Mouse (Mus musculus) ES-E14 (cell line): ENCODE measurements at regions not wholly inside any gene's neighbourhood (a gene's known extent, or its start where the extent isn't known, plus 50 kb on each side); places are given as distances from the start of the nearest gene placed in this dataset.

ENCODE experiments used
- DNase-seq: peaks from one replicate; pipeline ENCODE4 v3.0.0-alpha.2; 2013; ENCODE audit warnings: low read depth, low spot score
- H3K27ac ChIP-seq: 2 replicates; pipeline ENCODE4 v1.5.1; 2012; ENCODE audit warnings: low read depth, mild to moderate bottlenecking, low read length, moderate library complexity, mixed read lengths; ENCODE audit not compliant: poor library complexity, insufficient read depth, severe bottlenecking
- H3K36me3 ChIP-seq: 2 replicates; pipeline ENCODE4 v1.6.1; 2012; ENCODE audit warnings: mild to moderate bottlenecking, low read length, moderate library complexity, mixed read lengths; ENCODE audit not compliant: control insufficient read depth, poor library complexity, insufficient read depth, severe bottlenecking
- H3K4me1 ChIP-seq, 2 experiments: fragments of 150-350 bp in 1 of 2; sonication (generic) in 1 of 2; 2 replicates each; pipeline ENCODE4 v1.6.1; 2012; ENCODE audit warnings: low read length in 2 of 2, mild to moderate bottlenecking in 1 of 2, mixed read lengths in 1 of 2; ENCODE audit not compliant: control insufficient read depth in 2 of 2, insufficient read depth in 2 of 2, poor library complexity in 1 of 2
- H3K4me3 ChIP-seq, 2 experiments: fragments of 150-350 bp in 1 of 2; sonication (generic) in 1 of 2; 2 replicates each; pipeline ENCODE4 v1.5.1; 2012; ENCODE audit warnings: low read length in 2 of 2, low read depth in 1 of 2, mild to moderate bottlenecking in 1 of 2, mixed read lengths in 1 of 2; ENCODE audit not compliant: insufficient read depth in 1 of 2, poor library complexity in 1 of 2, severe bottlenecking in 1 of 2
- H3K9ac ChIP-seq: 2 replicates; pipeline ENCODE4 v1.6.1; 2012; ENCODE audit warnings: low read depth, mild to moderate bottlenecking, low read length, mixed read lengths; ENCODE audit not compliant: poor library complexity, insufficient read depth, severe bottlenecking
- H3K9me3 ChIP-seq: fragments of 150-350 bp; sonication (generic); 2 replicates; pipeline ENCODE4 v1.6.1; 2012; ENCODE audit warnings: low read depth, mild to moderate bottlenecking, low read length; ENCODE audit not compliant: control insufficient read depth, insufficient read depth
- CHD2 ChIP-seq: IDR thresholded peaks from 2 replicates; pipeline ENCODE4 v1.6.1; 2014; ENCODE audit warnings: mild to moderate bottlenecking, low read depth, low read length, inconsistent platforms
- HCFC1 ChIP-seq: IDR thresholded peaks from 2 replicates; pipeline ENCODE4 v1.6.1; 2012; ENCODE audit warnings: low read length, inconsistent platforms, borderline replicate concordance; ENCODE audit not compliant: insufficient read depth
- MAFK ChIP-seq: IDR thresholded peaks from 2 replicates; pipeline ENCODE4 v1.6.1; 2014; ENCODE audit warnings: mild to moderate bottlenecking, low read depth, low read length, inconsistent platforms; ENCODE audit not compliant: insufficient read depth
- ZC3H11A ChIP-seq: IDR thresholded peaks from 2 replicates; pipeline ENCODE4 v1.6.1; 2012; ENCODE audit warnings: low read depth, mild to moderate bottlenecking, inconsistent platforms, low read length, borderline replicate concordance
- ZNF384 ChIP-seq: IDR thresholded peaks from 2 replicates; pipeline ENCODE4 v1.6.1; 2012; ENCODE audit warnings: low read depth, low read length, inconsistent platforms
- in situ Hi-C, 2 experiments: fragments of 600-800 bp; cut with MboI; formaldehyde crosslinking; loops; one replicate each; pipeline ENCODE4 v1.15.1; 2025; ENCODE audit warnings: low sequenced_read_pairs in 2 of 2, inconsistent platforms in 1 of 2; ENCODE audit not compliant: unreplicated experiment in 2 of 2

- in situ Hi-C loops = no loop called here
- Histone ChIP-seq H3K9me3 (no peaks in the 10 kb centered on the region), H3K9ac (no peak overlapping the region), H3K36me3 (no peaks in the 10 kb centered on the region), H3K27ac (no peak overlapping the region), H3K4me3 (no peak overlapping the region), H3K4me1 (no peaks in the 10 kb centered on the region)
- DNase-seq = no peak
- TF ChIP-seq MAFK (no peak), HCFC1 (no peak), ZC3H11A (no peak), CHD2 (no peak), ZNF384 (no peak)
Observed at GRCm38 (mm10) chr9:41844616-41845015, 279.5 kb downstream of the Sorl1 start.

GRCm38 (mm10) chr9:41834487-41835404 lies 289.4 kb downstream of the Sorl1 start:
- Histone ChIP-seq H3K27ac (no peak overlapping the region), H3K36me3 (no peaks in the 10 kb centered on the region), H3K9ac (no peak overlapping the region), H3K4me1 (no peaks in the 10 kb centered on the region), H3K9me3 (no peaks in the 10 kb centered on the region), H3K4me3 (no peak overlapping the region)
- TF ChIP-seq MAFK (no peak), ZC3H11A (no peak), CHD2 (no peak), HCFC1 (no peak), ZNF384 (no peak)
- DNase-seq = no peak
- in situ Hi-C loops = no loop called here

GRCm38 (mm10) chr9:41833408-41833807 lies 290.7 kb downstream of the Sorl1 start:
- Histone ChIP-seq H3K27ac (no peak overlapping the region), H3K4me3 (no peak overlapping the region), H3K9me3 (no peaks in the 10 kb centered on the region), H3K4me1 (no peaks in the 10 kb centered on the region), H3K9ac (no peak overlapping the region), H3K36me3 (no peaks in the 10 kb centered on the region)
- in situ Hi-C loops = no loop called here
- DNase-seq = peak; percentile 13
- peak; percentile 19; the same call in 1 of the 2 replicates for TF ChIP-seq ZC3H11A
- TF ChIP-seq ZNF384 = no peak
- TF ChIP-seq CHD2 = no peak
- no peak for TF ChIP-seq MAFK

GRCm38 (mm10) chr9:41827356-41827755 lies 296.7 kb downstream of the Sorl1 start:
- Histone ChIP-seq H3K27ac (no peak overlapping the region), H3K4me1 (no peaks in the 10 kb centered on the region), H3K9me3 (no peaks in the 10 kb centered on the region), H3K36me3 (no peaks in the 10 kb centered on the region), H3K9ac (no peak overlapping the region), H3K4me3 (no peak overlapping the region)
- in situ Hi-C loops = no loop called here
- DNase-seq = no peak
- no peak for TF ChIP-seq ZNF384
- no peak for TF ChIP-seq MAFK
- no peak for TF ChIP-seq HCFC1
- TF ChIP-seq ZC3H11A = no peak
- TF ChIP-seq CHD2 = no peak
